Mouse (Mus musculus) activated CD4-positive, CD25-positive, alpha-beta regulatory T cell, adult 9 weeks (primary cell): ENCODE measurements around the gene Abcc3. TPM values are rescaled to one million over a fixed set of nuclear protein-coding genes. Genes with fewer than 3 reads are reported as not detected.

ENCODE experiments used
- polyA plus RNA-seq: library from polyadenylated mRNA; unstranded; fragments of 100-300 nt; shearing (Covaris generic); gene quantifications from one replicate; pipeline ENCODE4 v1.2.1, GENCODE M21; 2017

The Abcc3 gene
- 5.6 TPM for polyA plus RNA-seq

GRCm38 (mm10) chr11:94392672-94393109 lies at the start of gene Abcc3:
Gene Abcc3, minus strand, starts transcription at chr11:94392997.

GRCm38 (mm10) chr11:94327693-94328643 lies 64.8 kb downstream of the Abcc3 start, which contains the start of gene Ankrd40:
Gene Ankrd40, plus strand, starts transcription at chr11:94328001.

GRCm38 (mm10) chr11:94321931-94322400 lies 70.8 kb downstream of the Abcc3 start, which contains the start of gene Luc7l3:
Gene Luc7l3, minus strand, starts transcription at chr11:94321988.

Other genes starting within 250 kb of the Abcc3 start
- 5.0 TPM for gene Tob1, start 181.5 kb downstream of the Abcc3 start, polyA plus RNA-seq
- 0.38 TPM for gene Wfikkn2, start 147.0 kb downstream of the Abcc3 start, polyA plus RNA-seq
- 0.37 TPM for gene Gm21885, start 111.1 kb downstream of the Abcc3 start, polyA plus RNA-seq
- 112 TPM for gene Luc7l3, start 71.0 kb downstream of the Abcc3 start, polyA plus RNA-seq
- 8.3 TPM for gene Ankrd40, start 65.0 kb downstream of the Abcc3 start, polyA plus RNA-seq
- gene Cacna1g, start 81.2 kb upstream of the Abcc3 start, polyA plus RNA-seq: 0.10 TPM
- gene Spata20, start 93.2 kb upstream of the Abcc3 start, polyA plus RNA-seq: not detected
- not detected for gene Epn3, start 107.0 kb upstream of the Abcc3 start, polyA plus RNA-seq
- not detected for gene Mycbpap, start 128.7 kb upstream of the Abcc3 start, polyA plus RNA-seq
- 3.3 TPM for gene Rsad1, start 156.3 kb upstream of the Abcc3 start, polyA plus RNA-seq
- 0.60 TPM for gene Chad, start 172.1 kb upstream of the Abcc3 start, polyA plus RNA-seq
- gene Acsf2, start 208.9 kb upstream of the Abcc3 start, polyA plus RNA-seq: 6.8 TPM
- gene Lrrc59, start 236.8 kb upstream of the Abcc3 start, polyA plus RNA-seq: 13.7 TPM